Mouse (Mus musculus): ENCODE measurements around the gene Ncoa3.

DNA sequence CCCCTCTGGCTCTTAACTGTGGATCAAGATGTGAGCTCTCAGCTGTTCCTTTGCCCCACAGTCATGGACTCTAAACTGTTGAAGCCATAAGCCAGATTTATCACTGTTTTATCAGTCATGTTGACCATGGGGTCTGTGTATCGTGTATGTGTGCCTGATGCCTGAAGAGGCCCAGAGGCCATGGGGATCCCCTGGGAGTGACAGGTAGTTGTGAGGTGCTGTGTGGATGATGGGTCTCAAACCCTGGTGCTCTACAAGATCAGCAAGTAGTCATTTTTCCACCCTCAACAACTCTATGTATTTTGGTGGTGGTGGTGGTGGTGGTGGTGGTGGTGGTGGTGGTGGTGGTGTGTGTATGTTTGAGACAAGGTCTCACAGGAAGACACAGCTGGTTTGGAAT lies 8.1 kb upstream of the Ncoa3 start:
- TF ChIP-seq CTCF (IDR thresholded peaks at IDR 0.05; ENCODE audit: control insufficient read depth, insufficient read depth, insufficient replicate concordance, low read depth, low read length) (no peak), POLR2A (IDR thresholded peaks at IDR 0.05; ENCODE audit: control insufficient read depth, low read depth, low read length) (no peak)
